Mouse (Mus musculus): Measurements from ENCODE around the gene Piwil4. TPM values are rescaled to one million over a fixed set of nuclear protein-coding genes. Genes with fewer than 3 reads are reported as not detected.
A peak's percentile ranks its signal among the peaks of the same experiment; 100 is the strongest.

The Piwil4 gene
- polyA plus RNA-seq, 1 experiment from 2014 or later, result 0.06 TPM

DNA sequence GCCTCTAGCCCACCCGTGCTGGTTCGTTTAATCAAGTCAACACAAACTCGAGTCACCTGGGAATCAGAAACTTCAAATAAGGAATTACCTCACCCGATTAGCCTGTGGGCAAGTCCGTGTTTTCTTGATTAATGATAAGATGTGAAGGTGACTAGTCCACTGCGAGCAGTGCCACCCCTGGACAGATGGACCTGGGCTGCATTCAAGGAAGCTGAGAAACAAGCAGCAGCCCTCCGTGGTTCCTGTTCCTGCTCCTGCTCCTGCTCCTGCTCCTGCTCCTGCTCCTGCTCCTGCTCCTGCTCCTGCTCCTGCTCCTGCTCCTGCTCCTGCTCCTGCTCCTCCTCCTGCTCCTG lies 41.3 kb downstream of the Piwil4 start:
- Histone ChIP-seq H3K4me1 (ENCODE audit: insufficient read depth) (no peaks in the 10 kb centered on the region), H3K4me2 (ENCODE audit: low read depth, low read length) (no peak overlapping the region), H3K27ac (ENCODE audit: low read depth) (no peak overlapping the region), H3K4me3 (ENCODE audit: low read depth, low read length) (no peak overlapping the region), H3K9me3 (ENCODE audit: low read length) (no peaks in the 10 kb centered on the region), H3K36me3 (replicated peaks; ENCODE audit: insufficient read depth, low read length) (no peaks in the 10 kb centered on the region), H3K9ac (replicated peaks) (no peak overlapping the region), H3K27me3 (ENCODE audit: insufficient read depth, low read length) (no peaks in the 10 kb centered on the region)
- TF ChIP-seq CTCF (IDR thresholded peaks at IDR 0.05; ENCODE audit: low read depth), result no peak
- TF ChIP-seq EP300 (IDR thresholded peaks at IDR 0.05; ENCODE audit: low read depth), result no peak
- DNase-seq (no peak), ATAC-seq (no peak)
- 46% methylated on average over 7 of the region's 7 CpGs for WGBS (ENCODE audit: insufficient replicate concordance)

DNA sequence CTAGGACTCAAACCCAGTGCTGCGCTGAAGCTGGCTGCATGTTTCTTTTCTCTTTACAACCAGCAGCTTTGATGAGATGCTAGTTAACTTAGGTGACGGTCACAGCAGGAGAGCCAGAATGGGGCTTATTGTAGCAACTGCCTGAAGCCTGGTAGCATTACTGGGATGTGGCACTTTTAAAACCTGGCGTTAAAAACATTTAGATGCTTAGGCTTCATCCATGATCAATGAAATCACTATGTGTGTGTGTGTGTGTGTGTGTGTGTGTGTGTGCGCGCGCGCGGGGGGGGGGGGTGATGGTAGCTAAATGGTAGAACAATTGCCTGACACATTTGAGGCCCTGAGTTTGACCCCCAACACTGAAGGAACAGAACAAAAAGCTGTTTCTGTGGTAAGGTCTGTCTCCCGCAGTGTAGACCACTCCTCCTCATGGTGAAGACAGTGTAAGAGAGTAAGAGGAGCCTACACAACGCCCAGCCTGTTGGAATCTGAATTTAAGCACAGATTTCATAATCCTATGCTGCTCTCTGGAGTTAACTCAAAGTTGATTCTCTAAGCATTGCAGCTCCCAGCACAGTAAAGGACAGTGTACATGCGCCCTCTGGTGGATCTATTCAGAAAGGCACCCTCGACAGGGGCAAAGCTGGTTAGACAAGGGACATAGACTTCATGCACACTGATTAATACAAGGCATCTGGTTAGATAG lies 41.8 kb downstream of the Piwil4 start:
- WGBS (ENCODE audit: insufficient replicate concordance), result 53% methylated on average over 12 of the region's 12 CpGs
- H3K27ac ChIP-seq (ENCODE audit: low read depth), result no peak overlapping the region
- no peaks in the 10 kb centered on the region for H3K27me3 ChIP-seq (ENCODE audit: insufficient read depth, low read length)
- TF ChIP-seq CTCF (IDR thresholded peaks at IDR 0.05; ENCODE audit: low read depth) (peak; percentile 97), EP300 (IDR thresholded peaks at IDR 0.05; ENCODE audit: low read depth) (no peak)
- H3K36me3 ChIP-seq (replicated peaks; ENCODE audit: insufficient read depth, low read length), result no peaks in the 10 kb centered on the region
- H3K4me1 ChIP-seq (ENCODE audit: insufficient read depth), result no peaks in the 10 kb centered on the region
- no peak overlapping the region for H3K4me2 ChIP-seq (ENCODE audit: low read depth, low read length)
- H3K9me3 ChIP-seq (ENCODE audit: low read length), result no peaks in the 10 kb centered on the region
- H3K9ac ChIP-seq (replicated peaks), result no peak overlapping the region
- no peak overlapping the region for H3K4me3 ChIP-seq (ENCODE audit: low read depth, low read length)
- ATAC-seq, result peak; percentile 68
- peak; percentile 86 for DNase-seq

DNA sequence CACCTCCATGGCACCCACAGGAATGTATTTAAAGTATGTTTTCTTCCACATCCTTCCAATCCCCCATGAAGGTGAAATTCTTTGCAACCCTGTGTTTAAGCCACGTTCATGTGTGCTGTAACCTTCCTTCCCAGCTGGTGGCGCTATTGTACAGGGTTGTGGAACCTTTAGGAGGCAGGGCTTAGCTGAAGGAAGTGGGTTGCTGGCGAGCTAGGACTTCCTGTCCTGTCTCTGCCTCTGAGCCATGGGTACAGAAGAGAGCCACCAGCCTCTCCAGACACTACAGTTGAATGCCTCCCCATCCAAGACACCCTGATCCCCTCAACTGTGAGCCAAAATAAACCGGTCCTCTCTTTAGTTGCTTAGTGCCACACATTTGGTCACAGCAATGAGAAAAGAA lies 42.6 kb downstream of the Piwil4 start:
- Histone ChIP-seq H3K9ac (replicated peaks) (no peak overlapping the region), H3K4me2 (ENCODE audit: low read depth, low read length) (no peak overlapping the region), H3K27me3 (ENCODE audit: insufficient read depth, low read length) (no peaks in the 10 kb centered on the region), H3K4me3 (ENCODE audit: low read depth, low read length) (no peak overlapping the region), H3K36me3 (replicated peaks; ENCODE audit: insufficient read depth, low read length) (no peaks in the 10 kb centered on the region), H3K4me1 (ENCODE audit: insufficient read depth) (no peaks in the 10 kb centered on the region), H3K9me3 (ENCODE audit: low read length) (no peaks in the 10 kb centered on the region), H3K27ac (ENCODE audit: low read depth) (no peak overlapping the region)
- WGBS (ENCODE audit: insufficient replicate concordance), result 47% methylated on average over 4 of the region's 4 CpGs
- ATAC-seq (no peak), DNase-seq (peak; percentile 54)
- TF ChIP-seq EP300 (IDR thresholded peaks at IDR 0.05; ENCODE audit: low read depth) (no peak), CTCF (IDR thresholded peaks at IDR 0.05; ENCODE audit: low read depth) (peak; percentile 72)

DNA sequence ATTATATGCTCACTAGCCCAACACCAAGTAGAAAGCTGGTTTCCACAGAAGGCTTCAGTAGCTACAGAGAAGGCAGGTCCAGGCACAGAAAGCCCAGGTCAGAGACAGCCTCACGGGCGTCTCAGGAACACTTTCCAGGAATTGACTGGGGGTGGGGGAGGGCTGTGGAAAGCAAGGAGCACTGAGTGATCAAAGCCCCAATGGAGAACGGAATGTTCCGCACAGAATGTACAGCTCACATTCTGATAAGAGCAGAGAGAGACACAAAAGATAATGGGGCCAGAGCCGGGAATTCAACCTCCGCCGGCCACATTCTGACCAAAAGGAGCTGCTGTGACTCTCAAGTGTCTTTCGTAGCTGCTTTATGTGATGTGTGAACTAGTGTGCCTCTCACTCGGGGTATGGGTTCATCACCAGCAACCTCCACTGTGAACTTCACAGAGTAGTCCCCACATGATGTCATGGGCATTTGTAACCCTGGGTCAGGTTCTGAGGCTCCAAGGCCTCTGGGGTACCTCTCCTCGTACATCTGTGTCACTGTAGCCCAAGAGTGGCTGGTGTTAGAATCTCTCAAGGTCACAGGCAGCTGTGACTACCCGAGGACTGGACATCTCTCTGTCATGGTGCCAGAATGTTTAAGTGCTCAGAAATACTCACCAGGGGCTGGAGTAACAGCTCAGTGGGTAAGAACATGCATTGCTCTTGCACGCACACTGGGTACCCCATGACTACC lies 51.0 kb downstream of the Piwil4 start:
- Histone ChIP-seq H3K27me3 (ENCODE audit: insufficient read depth, low read length) (no peaks in the 10 kb centered on the region), H3K9me3 (ENCODE audit: low read length) (no peaks in the 10 kb centered on the region), H3K27ac (ENCODE audit: low read depth) (peak overlapping the region; percentile 57; the same call in 1 of the 2 replicates), H3K4me3 (ENCODE audit: low read depth, low read length) (no peak overlapping the region), H3K4me2 (ENCODE audit: low read depth, low read length) (no peak overlapping the region), H3K36me3 (replicated peaks; ENCODE audit: insufficient read depth, low read length) (no peaks in the 10 kb centered on the region), H3K4me1 (ENCODE audit: insufficient read depth) (no peaks in the 10 kb centered on the region), H3K9ac (replicated peaks) (no peak overlapping the region)
- 58% methylated on average over 12 of the region's 12 CpGs for WGBS (ENCODE audit: insufficient replicate concordance)
- DNase-seq, result peak; percentile 28
- ATAC-seq, result peak; percentile 33; the same call in 1 of the 2 replicates
- TF ChIP-seq CTCF (IDR thresholded peaks at IDR 0.05; ENCODE audit: low read depth) (no peak), EP300 (IDR thresholded peaks at IDR 0.05; ENCODE audit: low read depth) (peak; percentile 89)

DNA sequence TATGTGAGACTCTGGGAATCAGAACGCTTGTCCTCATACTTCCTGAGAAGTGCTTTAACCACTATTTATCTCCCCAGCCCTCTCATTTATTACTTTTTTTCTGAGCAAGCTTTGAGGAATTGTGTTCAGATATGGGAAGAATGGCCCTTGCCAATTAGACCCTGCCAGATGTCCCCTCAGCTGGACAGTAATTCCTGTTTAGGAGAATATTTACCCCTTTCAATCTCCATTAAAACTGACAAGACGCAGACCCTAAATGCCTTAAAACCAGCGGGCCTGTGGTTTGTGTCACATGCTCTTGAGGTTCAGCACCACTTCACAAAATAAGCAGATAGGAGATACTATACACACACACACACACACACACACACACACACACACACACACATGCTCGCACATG lies 56.2 kb downstream of the Piwil4 start:
- no peak for TF ChIP-seq EP300 (IDR thresholded peaks at IDR 0.05; ENCODE audit: low read depth)
- TF ChIP-seq CTCF (IDR thresholded peaks at IDR 0.05; ENCODE audit: low read depth), result no peak
- H3K4me2 ChIP-seq (ENCODE audit: low read depth, low read length), result no peak overlapping the region
- no peaks in the 10 kb centered on the region for H3K27me3 ChIP-seq (ENCODE audit: insufficient read depth, low read length)
- ATAC-seq, result no peak
- no peaks in the 10 kb centered on the region for H3K36me3 ChIP-seq (replicated peaks; ENCODE audit: insufficient read depth, low read length)
- 51% methylated on average over 4 of the region's 4 CpGs for WGBS (ENCODE audit: insufficient replicate concordance)
- DNase-seq, result no peak
- H3K9ac ChIP-seq (replicated peaks), result no peak overlapping the region
- no peak overlapping the region for H3K27ac ChIP-seq (ENCODE audit: low read depth)
- no peaks in the 10 kb centered on the region for H3K9me3 ChIP-seq (ENCODE audit: low read length)
- H3K4me1 ChIP-seq (ENCODE audit: insufficient read depth), result no peaks in the 10 kb centered on the region
- H3K4me3 ChIP-seq (ENCODE audit: low read depth, low read length), result no peak overlapping the region

DNA sequence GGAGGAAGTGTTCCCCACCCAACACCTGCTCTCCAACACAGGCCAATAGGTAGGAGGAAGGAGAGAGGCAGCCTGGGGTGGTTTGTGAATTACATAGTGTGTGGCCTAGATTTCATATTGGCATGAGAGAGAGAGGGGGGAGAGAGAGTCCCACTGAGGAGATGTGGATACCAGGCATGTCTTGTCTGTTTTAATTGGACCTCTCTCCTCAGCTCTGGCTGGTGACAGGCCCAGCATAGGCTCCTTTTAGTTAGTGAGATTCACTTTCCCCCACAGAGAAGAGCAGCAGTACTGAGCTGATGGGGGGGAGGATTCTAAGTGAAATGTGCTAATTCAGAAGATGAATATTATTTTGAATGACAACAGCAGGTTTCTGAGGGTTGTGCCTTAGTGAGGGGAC lies 57.8 kb downstream of the Piwil4 start:
- DNase-seq (no peak), ATAC-seq (no peak)
- H3K9ac ChIP-seq (replicated peaks), result no peak overlapping the region
- no peaks in the 10 kb centered on the region for H3K36me3 ChIP-seq (replicated peaks; ENCODE audit: insufficient read depth, low read length)
- H3K27ac ChIP-seq (ENCODE audit: low read depth), result no peak overlapping the region
- TF ChIP-seq CTCF (IDR thresholded peaks at IDR 0.05; ENCODE audit: low read depth), result no peak
- TF ChIP-seq EP300 (IDR thresholded peaks at IDR 0.05; ENCODE audit: low read depth), result no peak
- H3K4me1 ChIP-seq (ENCODE audit: insufficient read depth), result no peaks in the 10 kb centered on the region
- H3K27me3 ChIP-seq (ENCODE audit: insufficient read depth, low read length), result no peaks in the 10 kb centered on the region
- H3K4me3 ChIP-seq (ENCODE audit: low read depth, low read length), result no peak overlapping the region
- H3K4me2 ChIP-seq (ENCODE audit: low read depth, low read length), result no peak overlapping the region
- H3K9me3 ChIP-seq (ENCODE audit: low read length), result no peaks in the 10 kb centered on the region
